Mouse (Mus musculus) heart, adult 2 months (tissue): ENCODE measurements around the gene Dio2. TPM values are rescaled to one million over a fixed set of nuclear protein-coding genes. Genes with fewer than 3 reads are reported as not detected.

Experiments
- DNase-seq, 2 experiments: peaks; one replicate each; pipeline ENCODE4 v3.0.0; 2021
- H3K27ac ChIP-seq: fragments of 200-600 bp; 2 replicates; pipeline ENCODE4 v1.8.1; 2022
- H3K27me3 ChIP-seq: fragments of 200-500 bp; 2 replicates; pipeline ENCODE4 v1.6.1; 2012; ENCODE audit warnings: mild to moderate bottlenecking, low read length, inconsistent platforms, mixed read lengths; ENCODE audit not compliant: control insufficient read depth, insufficient read depth
- H3K36me3 ChIP-seq: fragments of 200-500 bp; 2 replicates; pipeline ENCODE4 v1.6.1; 2012; ENCODE audit warnings: low read length, inconsistent platforms; ENCODE audit not compliant: control insufficient read depth, insufficient read depth
- H3K4me1 ChIP-seq: fragments of 200-500 bp; 2 replicates; pipeline ENCODE4 v1.6.1; 2011; ENCODE audit warnings: low read length; ENCODE audit not compliant: control insufficient read depth, insufficient read depth
- H3K4me3 ChIP-seq: fragments of 200-600 bp; 2 replicates; pipeline ENCODE4 v1.8.1; 2022
- H3K79me2 ChIP-seq: fragments of 200-500 bp; replicated peaks from 2 replicates; pipeline ENCODE4 v1.6.1; 2012; ENCODE audit warnings: mild to moderate bottlenecking, inconsistent platforms, low read length, moderate library complexity, mixed read lengths; ENCODE audit not compliant: control insufficient read depth, insufficient read depth
- H3K9ac ChIP-seq: fragments of 200-500 bp; 2 replicates; pipeline ENCODE4 v1.6.1; 2012; ENCODE audit warnings: low read depth, mild to moderate bottlenecking, control low read depth, inconsistent platforms, low read length, mixed read lengths
- CTCF ChIP-seq: fragments of 200-600 bp; IDR thresholded peaks from 2 replicates; pipeline ENCODE4 v1.8.1; 2022; ENCODE audit warnings: antibody characterized with exemption, mild to moderate bottlenecking, moderate library complexity
- EP300 ChIP-seq: fragments of 200-500 bp; IDR thresholded peaks from 2 replicates; pipeline ENCODE4 v1.6.1; 2011; ENCODE audit warnings: low read depth, low read length, control low read depth; ENCODE audit not compliant: insufficient read depth
- POLR2A ChIP-seq: fragments of 200-500 bp; IDR thresholded peaks from 2 replicates; pipeline ENCODE4 v1.6.1; 2011; ENCODE audit warnings: mild to moderate bottlenecking, low read depth, low read length, control low read depth; ENCODE audit not compliant: insufficient read depth
- WGBS: fragments of 180-500 bp; shearing (Covaris S2); methylation state at CpG from one replicate; pipeline ENCODE4 v1.1.7; 2018; 5-methylcytosine and 5-hydroxymethylcytosine counted together
- intact Hi-C: fragments of 180-260 bp; cut with DNase I; formaldehyde crosslinking; loops from one replicate; pipeline ENCODE4 v1.15.1; 2025
- polyA plus RNA-seq: library from polyadenylated mRNA; depleted of rRNA; stranded (reverse); fragments of >200 nt; gene quantifications from 2 replicates; pipeline ENCODE4 v1.2.3, GENCODE M21; 2012
- total RNA-seq, 2 experiments: library from RNA; stranded (reverse); gene quantifications; 2 replicates each; pipeline ENCODE4 v1.2.3; 2021

The Dio2 gene
- total and polyA plus RNA-seq, 3 experiments: 0.82 to 1.5 (median 1.3) TPM

DNA sequence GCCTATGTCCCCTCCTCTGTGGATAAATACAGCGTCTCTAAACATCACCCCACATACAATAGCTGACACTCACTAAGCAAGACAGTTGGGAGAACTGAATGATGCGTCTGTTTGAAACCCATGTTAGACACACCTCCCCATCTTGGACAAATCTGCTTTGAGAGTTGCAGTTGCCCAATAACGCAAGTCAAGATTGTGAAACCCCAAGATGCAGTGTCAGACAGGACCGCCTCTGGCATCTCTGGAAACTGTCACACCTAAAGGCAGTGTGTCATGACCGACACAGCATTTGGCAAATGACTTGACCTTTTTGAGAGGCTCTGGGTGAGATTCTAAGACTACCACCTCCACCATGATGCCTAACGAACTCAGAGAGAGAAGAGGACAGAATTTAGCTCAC is 2.8 kb downstream of the Dio2 start:
- H3K27ac ChIP-seq: no peak overlapping the region
- H3K4me1 ChIP-seq: peaks cover 3% of the 10 kb centered on the region
- H3K4me3 ChIP-seq: no peak overlapping the region
- 75% methylated on average over 6 of the region's 6 CpGs for WGBS
- intact Hi-C loops: loop anchor here (10.0 kb wide), 2 partner anchors 169 to 171 kb away; no protein-coding TSS in a partner anchor
- H3K36me3 ChIP-seq: no peaks in the 10 kb centered on the region
- no peak for DNase-seq
- no peaks in the 10 kb centered on the region for H3K27me3 ChIP-seq
- no peaks in the 10 kb centered on the region for H3K79me2 ChIP-seq
- TF ChIP-seq CTCF: no peak
- TF ChIP-seq POLR2A: no peak
- TF ChIP-seq EP300: no peak
- H3K9ac ChIP-seq: no peak overlapping the region

DNA sequence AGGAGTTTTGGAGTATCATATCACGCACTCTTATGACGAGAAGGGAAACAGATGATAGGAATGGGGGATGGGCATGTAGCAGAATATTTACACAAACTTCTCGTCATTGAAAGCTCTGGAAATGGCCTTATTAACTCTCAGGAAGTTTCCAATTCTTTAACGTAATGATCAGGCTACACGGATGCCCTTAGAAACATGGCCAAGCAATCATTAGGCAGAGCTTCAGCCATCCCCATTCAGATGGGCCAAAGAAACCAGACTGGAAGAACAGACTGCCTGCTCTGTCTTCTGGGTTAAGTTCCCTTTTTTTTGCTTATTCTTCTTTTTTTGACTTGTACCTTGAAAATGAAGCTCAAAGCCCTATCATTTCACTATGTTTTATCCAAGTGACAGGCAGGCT is 3.7 kb downstream of the Dio2 start:
- no peak overlapping the region for H3K27ac ChIP-seq
- no peak for DNase-seq
- H3K4me1 ChIP-seq: peaks cover 3% of the 10 kb centered on the region
- no peak overlapping the region for H3K9ac ChIP-seq
- H3K79me2 ChIP-seq: no peaks in the 10 kb centered on the region
- no peak for TF ChIP-seq POLR2A
- no peak for TF ChIP-seq EP300
- H3K27me3 ChIP-seq: no peaks in the 10 kb centered on the region
- intact Hi-C loops: loop anchor here (10.0 kb wide), 2 partner anchors 170 kb away; no protein-coding TSS in a partner anchor
- H3K4me3 ChIP-seq: no peak overlapping the region
- no peaks in the 10 kb centered on the region for H3K36me3 ChIP-seq
- WGBS: 77% methylated on average over 5 of the region's 5 CpGs

DNA sequence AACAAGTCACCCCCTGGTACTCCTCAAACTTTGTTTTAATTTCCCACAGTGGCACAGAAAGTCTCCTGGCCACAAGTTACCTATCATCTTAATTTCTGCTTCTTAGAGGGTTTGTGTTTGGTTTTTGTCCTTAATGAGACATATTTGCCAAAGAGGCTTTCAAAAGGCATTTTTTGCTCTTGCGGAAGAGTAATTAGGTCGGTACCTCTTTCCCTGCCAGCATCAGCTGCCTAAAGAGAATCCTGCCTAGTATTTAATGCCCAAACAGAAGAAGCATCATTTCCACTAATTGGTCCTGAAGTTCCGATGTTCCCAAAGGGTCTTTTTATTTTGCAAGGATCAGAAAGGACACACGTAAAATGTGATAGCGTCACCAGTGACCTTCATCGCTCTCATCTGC is 4.5 kb downstream of the Dio2 start:
- intact Hi-C loops: loop anchor here (10.0 kb wide), 2 partner anchors 169 to 171 kb away; no protein-coding TSS in a partner anchor
- no peaks in the 10 kb centered on the region for H3K36me3 ChIP-seq

DNA sequence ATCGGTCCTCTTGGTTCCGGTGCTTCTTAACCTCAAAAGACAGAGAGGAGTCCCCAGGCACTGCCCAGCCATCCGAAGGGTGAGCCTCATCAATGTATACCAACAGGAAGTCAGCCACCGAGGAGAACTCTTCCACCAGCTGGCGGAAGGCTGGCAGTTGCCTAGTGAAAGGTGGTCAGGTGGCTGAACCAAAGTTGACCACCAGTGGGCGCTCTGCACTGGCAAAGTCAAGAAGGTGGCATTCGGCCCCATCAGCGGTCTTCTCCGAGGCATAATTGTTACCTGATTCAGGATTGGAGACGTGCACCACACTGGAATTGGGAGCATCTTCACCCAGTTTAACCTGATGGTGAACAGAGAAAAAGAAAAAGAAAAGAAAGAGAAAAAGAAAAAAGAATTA is 8.6 kb downstream of the Dio2 start:
- TF ChIP-seq EP300 (no peak), CTCF (peak; percentile 86)

More for the DNA sequence above, 4.5 kb downstream of the Dio2 start:
- 88% methylated on average over 6 of the region's 6 CpGs for WGBS
- H3K79me2 ChIP-seq: no peaks in the 10 kb centered on the region
- H3K27ac ChIP-seq: no peak overlapping the region
- H3K4me3 ChIP-seq: no peak overlapping the region
- no peak overlapping the region for H3K9ac ChIP-seq
- DNase-seq: no peak
- H3K27me3 ChIP-seq: no peaks in the 10 kb centered on the region
- TF ChIP-seq CTCF (no peak), EP300 (no peak), POLR2A (no peak)
- H3K4me1 ChIP-seq: peaks cover 3% of the 10 kb centered on the region

DNA sequence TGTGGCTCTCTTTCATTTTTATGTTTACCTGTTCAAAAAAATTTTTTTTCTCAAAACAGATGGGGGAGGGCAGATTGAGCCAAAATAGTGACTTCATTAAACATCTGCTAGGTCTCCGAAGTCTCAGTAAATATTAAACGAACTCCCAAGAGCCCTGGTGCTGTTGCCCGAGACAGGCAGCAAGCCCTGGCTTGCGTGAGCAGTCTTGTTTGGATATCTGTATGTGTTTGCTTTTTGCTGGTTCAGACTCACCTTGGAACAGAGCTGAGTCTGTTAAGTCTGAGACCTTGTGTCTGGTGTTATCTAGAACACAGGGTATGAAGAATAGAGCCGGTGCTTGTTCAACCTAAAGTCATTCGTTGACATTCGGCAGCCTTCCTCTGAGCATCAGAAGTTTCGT is 13.1 kb downstream of the Dio2 start:
- H3K4me3 ChIP-seq: no peak overlapping the region
- 80% methylated on average over 8 of the region's 8 CpGs for WGBS
- no peaks in the 10 kb centered on the region for H3K79me2 ChIP-seq
- no peak overlapping the region for H3K27ac ChIP-seq
- intact Hi-C loops: no loop called here
- no peak overlapping the region for H3K9ac ChIP-seq
- no peak for DNase-seq
- no peaks in the 10 kb centered on the region for H3K36me3 ChIP-seq
- TF ChIP-seq POLR2A (no peak), CTCF (no peak), EP300 (no peak)
- H3K4me1 ChIP-seq: no peaks in the 10 kb centered on the region
- H3K27me3 ChIP-seq: no peaks in the 10 kb centered on the region

More for the DNA sequence above, 8.6 kb downstream of the Dio2 start:
- Histone ChIP-seq H3K27me3 (no peaks in the 10 kb centered on the region), H3K27ac (no peak overlapping the region), H3K4me3 (no peak overlapping the region), H3K9ac (no peak overlapping the region), H3K36me3 (no peaks in the 10 kb centered on the region), H3K4me1 (no peaks in the 10 kb centered on the region), H3K79me2 (no peaks in the 10 kb centered on the region)
- DNase-seq: peak; percentile 41 to 67
- WGBS: 37% methylated on average over 10 of the region's 10 CpGs
- intact Hi-C loops: loop anchor here (1.0 to 10.0 kb wide), 3 partner anchors 165 to 585 kb away; no protein-coding TSS in a partner anchor

DNA sequence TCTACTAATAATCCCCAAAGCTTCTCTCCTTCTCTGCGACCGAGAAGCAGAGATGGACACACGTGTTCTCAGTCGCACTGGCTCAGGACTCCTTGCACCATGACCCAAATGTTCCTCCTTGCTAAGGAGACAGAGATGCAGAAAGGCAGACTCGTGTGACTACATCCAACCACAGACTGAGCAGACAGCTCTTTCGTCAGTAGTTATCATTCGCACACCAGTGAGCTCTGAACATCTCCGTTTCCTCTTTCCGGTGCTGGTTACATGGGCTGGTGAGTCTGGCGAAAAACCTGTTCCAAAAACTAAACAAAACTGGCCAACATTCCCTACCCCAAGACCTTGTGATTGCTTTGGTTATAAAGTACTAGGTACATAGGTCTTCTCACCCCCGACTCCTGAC is 13.6 kb downstream of the Dio2 start:
- Histone ChIP-seq H3K79me2 (no peaks in the 10 kb centered on the region), H3K36me3 (no peaks in the 10 kb centered on the region), H3K4me1 (no peaks in the 10 kb centered on the region), H3K27ac (no peak overlapping the region), H3K9ac (no peak overlapping the region), H3K27me3 (no peaks in the 10 kb centered on the region), H3K4me3 (no peak overlapping the region)
- intact Hi-C loops: no loop called here
- DNase-seq: no peak
- TF ChIP-seq CTCF: no peak
- no peak for TF ChIP-seq EP300
- no peak for TF ChIP-seq POLR2A
- WGBS: 83% methylated on average over 11 of the region's 11 CpGs
